Mouse (Mus musculus) lung, adult 2 months (tissue): Measurements from ENCODE around the gene Wdr20.

ENCODE experiments used
- CTCF ChIP-seq: fragments of 200-500 bp; IDR thresholded peaks from 2 replicates; pipeline ENCODE4 v1.5.1; 2011; ENCODE audit warnings: mild to moderate bottlenecking, low read length, control low read depth; ENCODE audit not compliant: insufficient read depth
- POLR2A ChIP-seq: fragments of 200-500 bp; IDR thresholded peaks from 2 replicates; pipeline ENCODE4 v1.6.1; 2011; ENCODE audit warnings: low read depth, mild to moderate bottlenecking, control low read depth, low read length, borderline replicate concordance; ENCODE audit errors: extremely low read depth

- no peak for TF ChIP-seq POLR2A
- TF ChIP-seq CTCF = no peak
Measured at GRCm38 (mm10) chr12:110779296-110779695, 41.6 kb downstream of the Wdr20 start.
